Mouse (Mus musculus): ENCODE measurements around the gene Olfr90. TPM values are rescaled to one million over a fixed set of nuclear protein-coding genes. Genes with fewer than 3 reads are reported as not detected.

Gene Olfr90
- polyA plus RNA-seq, 1 experiment from 2014 or later, result not detected

DNA sequence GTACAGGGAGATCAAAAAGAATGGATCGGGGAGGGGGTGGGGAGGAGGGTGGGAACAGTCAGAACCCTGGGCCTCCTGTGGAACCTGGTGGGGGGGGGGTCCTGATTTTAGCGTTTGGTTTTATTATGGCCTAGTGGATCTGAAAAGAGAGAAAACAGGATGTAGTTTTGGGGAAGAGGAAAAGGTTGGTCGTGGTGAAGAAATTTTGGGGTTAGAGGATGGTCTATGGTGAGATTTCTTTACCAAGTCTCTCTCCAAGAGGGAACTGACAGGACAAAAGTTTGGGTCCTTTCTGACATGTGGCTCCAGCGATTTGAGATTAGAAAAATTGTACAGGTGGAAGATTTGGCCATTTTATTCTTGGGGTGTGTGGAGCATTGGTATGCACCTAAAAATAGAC, 36.6 kb downstream of the Olfr90 start:
- Histone ChIP-seq H3K36me3 (peaks cover 28% of the 10 kb centered on the region), H3K4me3 (no peak overlapping the region), H3K9me3 (no peaks in the 10 kb centered on the region), H3K9ac (no peak overlapping the region), H3K27ac (no peak overlapping the region), H3K4me1 (peaks cover 34% of the 10 kb centered on the region), H3K27me3 (peaks cover 4% of the 10 kb centered on the region), H3K4me2 (no peak overlapping the region)
- no peak for ATAC-seq (ENCODE audit: insufficient number of reproducible peaks, low FRiP score, low TSS enrichment, low read depth)
- 54% methylated on average over 4 of the region's 4 CpGs for WGBS

- peaks cover 4% of the 10 kb centered on the region for H3K27me3 ChIP-seq
- H3K36me3 ChIP-seq, result peaks cover 19% of the 10 kb centered on the region; the same call in 1 of the 2 replicates
- H3K4me2 ChIP-seq, result peak overlapping the region; percentile 92
- no peak for ATAC-seq (ENCODE audit: insufficient number of reproducible peaks, low FRiP score, low TSS enrichment, low read depth)
- no peaks in the 10 kb centered on the region for H3K9me3 ChIP-seq
- no peak overlapping the region for H3K27ac ChIP-seq
- peak overlapping the region; percentile 64 for H3K4me3 ChIP-seq
- WGBS, result 8% methylated on average over 16 of the region's 27 CpGs
- peak overlapping the region; percentile 55 for H3K9ac ChIP-seq
- H3K4me1 ChIP-seq, result peaks cover 37% of the 10 kb centered on the region
Measured at GRCm38 (mm10) chr17:37050876-37051275, 37.4 kb downstream of the Olfr90 start.

- peak overlapping the region; percentile 51; the same call in 1 of the 2 replicates for H3K27ac ChIP-seq
- H3K4me1 ChIP-seq, result peaks cover 40% of the 10 kb centered on the region
- H3K9ac ChIP-seq, result peak overlapping the region; percentile 55
- peaks cover 4% of the 10 kb centered on the region for H3K27me3 ChIP-seq
- ATAC-seq (ENCODE audit: insufficient number of reproducible peaks, low FRiP score, low TSS enrichment, low read depth), result 0 out of 2 replicates have a peak, but pooled peaks have one; percentile 25
- no peaks in the 10 kb centered on the region for H3K9me3 ChIP-seq
- peaks cover 14% of the 10 kb centered on the region; the same call in 1 of the 2 replicates for H3K36me3 ChIP-seq
- H3K4me3 ChIP-seq, result peak overlapping the region; percentile 64
- 1% methylated on average over 22 of the region's 22 CpGs for WGBS
- H3K4me2 ChIP-seq, result peak overlapping the region; percentile 92
Measured at GRCm38 (mm10) chr17:37050399-37050798, 37.9 kb downstream of the Olfr90 start.

DNA sequence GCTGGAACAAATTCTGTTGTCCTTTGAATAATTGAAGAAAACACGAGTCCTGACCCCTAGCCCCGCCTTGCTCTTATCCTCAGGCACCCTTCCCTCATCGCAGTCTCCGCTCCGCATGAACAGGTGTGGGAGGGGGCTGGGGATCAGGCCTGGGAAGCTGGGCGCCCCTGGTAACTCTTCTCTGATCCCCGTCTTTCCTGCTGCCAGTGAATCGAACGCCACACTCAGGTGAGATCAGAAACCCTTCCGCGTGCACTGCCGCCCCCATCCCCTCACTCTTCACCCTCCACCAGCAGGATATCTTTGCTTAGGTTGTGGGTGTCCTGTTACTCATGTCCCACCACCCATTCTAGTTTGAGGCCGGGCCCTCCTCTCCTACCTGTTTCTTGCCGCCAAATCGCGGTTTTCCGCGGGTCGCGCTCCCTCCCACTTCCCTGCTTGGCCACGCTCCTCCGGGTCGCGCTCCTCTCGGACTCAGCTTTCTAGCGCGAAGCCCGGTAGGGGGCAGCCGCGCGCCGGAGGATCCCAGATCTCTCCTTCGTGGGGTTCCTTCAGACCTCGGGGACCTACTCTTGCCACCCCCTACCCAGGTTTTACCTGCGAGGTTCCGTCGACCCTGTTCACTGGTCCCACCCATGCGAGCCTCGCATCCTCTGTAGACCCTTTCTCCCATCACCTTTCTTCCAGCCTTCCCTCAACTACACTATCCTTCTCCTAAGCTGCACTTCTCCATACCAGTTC, 38.6 kb downstream of the Olfr90 start:
- H3K4me3 ChIP-seq, result peak overlapping the region; percentile 64
- WGBS, result 3% methylated on average over 39 of the region's 39 CpGs
- peak overlapping the region; percentile 1; the same call in 1 of the 2 replicates for H3K9ac ChIP-seq
- ATAC-seq (ENCODE audit: insufficient number of reproducible peaks, low FRiP score, low TSS enrichment, low read depth), result no peak
- H3K27ac ChIP-seq, result peak overlapping the region; percentile 51; the same call in 1 of the 2 replicates
- H3K4me2 ChIP-seq, result peak overlapping the region; percentile 92
- peaks cover 4% of the 10 kb centered on the region for H3K27me3 ChIP-seq
- H3K9me3 ChIP-seq, result no peaks in the 10 kb centered on the region
- peaks cover 45% of the 10 kb centered on the region for H3K4me1 ChIP-seq
- peaks cover 9% of the 10 kb centered on the region; the same call in 1 of the 2 replicates for H3K36me3 ChIP-seq

- ATAC-seq (ENCODE audit: insufficient number of reproducible peaks, low FRiP score, low TSS enrichment, low read depth), result no peak
- WGBS, result 65% methylated on average over 7 of the region's 7 CpGs
- H3K27me3 ChIP-seq, result peaks cover 4% of the 10 kb centered on the region
Measured at GRCm38 (mm10) chr17:37048383-37048782, 39.9 kb downstream of the Olfr90 start.

DNA sequence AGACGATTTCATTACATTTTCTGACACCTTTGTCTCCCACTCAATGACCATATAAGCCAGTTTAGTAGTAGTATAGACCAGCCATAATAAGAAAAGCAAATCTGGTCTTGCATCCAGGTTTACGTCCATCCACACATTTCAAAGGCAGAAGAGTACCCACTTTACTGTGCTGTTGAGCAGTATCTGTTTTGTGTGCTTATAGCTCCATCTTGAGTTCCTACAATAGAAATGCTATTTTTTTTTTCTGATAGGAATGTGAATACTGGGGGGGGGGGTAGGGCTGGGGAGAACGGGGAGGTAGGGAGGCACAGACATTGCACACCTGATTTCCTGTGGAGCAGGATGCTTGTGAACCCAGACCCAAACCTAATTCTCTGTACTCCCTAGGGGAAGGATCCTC, 40.3 kb downstream of the Olfr90 start:
- 25% methylated on average over 3 of the region's 3 CpGs for WGBS
- no peak overlapping the region for H3K4me3 ChIP-seq
- no peak overlapping the region for H3K9ac ChIP-seq
- H3K4me2 ChIP-seq, result no peak overlapping the region
- H3K36me3 ChIP-seq, result no peaks in the 10 kb centered on the region
- H3K27me3 ChIP-seq, result peaks cover 4% of the 10 kb centered on the region
- H3K4me1 ChIP-seq, result peaks cover 45% of the 10 kb centered on the region
- no peak for ATAC-seq (ENCODE audit: insufficient number of reproducible peaks, low FRiP score, low TSS enrichment, low read depth)
- no peak overlapping the region for H3K27ac ChIP-seq
- no peaks in the 10 kb centered on the region for H3K9me3 ChIP-seq

More at GRCm38 (mm10) chr17:37048383-37048782, 39.9 kb downstream of the Olfr90 start:
- Histone ChIP-seq H3K4me1 (peaks cover 45% of the 10 kb centered on the region), H3K9ac (no peak overlapping the region), H3K27ac (no peak overlapping the region), H3K4me3 (no peak overlapping the region), H3K4me2 (no peak overlapping the region), H3K9me3 (no peaks in the 10 kb centered on the region), H3K36me3 (no peaks in the 10 kb centered on the region)

DNA sequence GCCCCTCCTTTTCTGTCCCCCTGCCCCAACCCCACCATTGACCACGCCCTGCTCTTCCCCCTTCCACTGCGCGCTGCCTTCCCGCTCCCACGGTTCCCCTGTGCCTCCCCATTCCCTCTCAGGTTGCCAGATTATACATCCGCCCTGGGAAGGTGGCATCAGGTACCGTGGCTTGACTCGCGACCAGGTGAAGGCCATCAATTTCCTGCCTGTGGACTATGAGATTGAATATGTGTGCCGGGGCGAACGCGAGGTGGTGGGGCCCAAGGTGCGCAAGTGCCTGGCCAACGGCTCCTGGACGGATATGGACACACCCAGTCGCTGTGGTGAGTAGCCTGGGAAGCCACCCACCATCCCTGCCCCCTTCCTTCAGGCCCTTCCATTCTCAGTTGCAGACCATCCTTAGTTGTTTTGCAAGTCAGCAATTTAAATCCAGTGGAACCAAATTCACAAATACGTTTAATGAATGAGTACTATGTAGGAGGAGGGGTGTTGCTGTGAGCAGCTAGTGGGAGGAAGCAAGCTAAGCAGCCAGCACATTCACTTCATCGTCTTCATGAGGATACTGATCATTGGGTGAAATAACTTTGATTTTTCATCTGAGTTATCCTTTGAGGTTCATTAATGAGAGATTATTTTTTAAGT, 40.8 kb downstream of the Olfr90 start:
- H3K27me3 ChIP-seq, result peaks cover 4% of the 10 kb centered on the region
- no peaks in the 10 kb centered on the region for H3K9me3 ChIP-seq
- H3K9ac ChIP-seq, result no peak overlapping the region
- H3K36me3 ChIP-seq, result no peaks in the 10 kb centered on the region
- H3K4me1 ChIP-seq, result peaks cover 45% of the 10 kb centered on the region
- peak overlapping the region; percentile 94 for H3K4me2 ChIP-seq
- no peak overlapping the region for H3K27ac ChIP-seq
- 20% methylated on average over 19 of the region's 19 CpGs for WGBS
- no peak for ATAC-seq (ENCODE audit: insufficient number of reproducible peaks, low FRiP score, low TSS enrichment, low read depth)
- peak overlapping the region; percentile 80 for H3K4me3 ChIP-seq

DNA sequence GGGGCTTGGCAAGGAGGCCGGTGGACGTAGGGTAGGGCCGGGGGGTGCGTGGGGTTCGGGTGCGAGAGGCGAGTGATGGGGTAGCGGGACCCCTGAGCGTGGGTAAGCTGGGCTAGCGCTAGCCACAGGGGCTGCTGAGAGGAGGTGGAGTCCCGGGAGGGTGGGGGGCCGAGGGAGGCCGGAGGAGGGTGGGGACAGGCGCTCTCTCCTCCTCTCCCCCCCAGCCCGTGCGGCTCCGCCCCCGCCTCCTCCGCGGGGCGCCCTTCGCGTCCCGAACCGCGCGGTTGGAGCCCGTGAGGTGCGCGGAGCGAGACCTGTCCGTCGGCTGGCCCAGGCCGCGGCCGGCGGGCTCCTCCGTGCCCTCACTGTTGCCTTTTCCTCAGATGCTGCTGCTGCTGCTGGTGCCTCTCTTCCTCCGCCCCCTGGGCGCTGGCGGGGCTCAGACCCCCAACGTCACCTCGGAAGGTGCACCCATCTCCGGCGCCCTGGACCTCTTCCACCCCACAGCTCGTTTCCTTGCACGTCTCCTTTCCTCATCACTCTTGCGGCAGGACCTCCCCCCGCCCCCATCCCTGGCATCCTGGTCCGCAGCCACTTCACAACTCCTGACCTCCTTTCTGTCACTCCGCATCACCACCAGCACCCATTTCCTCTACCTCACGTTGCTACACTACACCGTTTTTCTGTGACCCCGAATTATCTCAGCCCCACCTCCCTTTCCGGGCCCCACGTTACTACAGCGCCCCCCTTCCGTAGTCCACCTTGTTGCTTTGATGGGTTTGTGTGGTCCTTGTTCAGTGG, 41.8 kb downstream of the Olfr90 start:
- peaks cover 4% of the 10 kb centered on the region for H3K27me3 ChIP-seq
- ATAC-seq (ENCODE audit: insufficient number of reproducible peaks, low FRiP score, low TSS enrichment, low read depth), result peak; percentile 66
- H3K4me3 ChIP-seq, result peak overlapping the region; percentile 80
- WGBS, result under 1% methylated on average over 41 of the region's 58 CpGs
- H3K9me3 ChIP-seq, result no peaks in the 10 kb centered on the region
- peaks cover 43% of the 10 kb centered on the region for H3K4me1 ChIP-seq
- peak overlapping the region; percentile 82 for H3K9ac ChIP-seq
- no peaks in the 10 kb centered on the region for H3K36me3 ChIP-seq
- peak overlapping the region; percentile 87 for H3K27ac ChIP-seq
- peak overlapping the region; percentile 94 for H3K4me2 ChIP-seq

DNA sequence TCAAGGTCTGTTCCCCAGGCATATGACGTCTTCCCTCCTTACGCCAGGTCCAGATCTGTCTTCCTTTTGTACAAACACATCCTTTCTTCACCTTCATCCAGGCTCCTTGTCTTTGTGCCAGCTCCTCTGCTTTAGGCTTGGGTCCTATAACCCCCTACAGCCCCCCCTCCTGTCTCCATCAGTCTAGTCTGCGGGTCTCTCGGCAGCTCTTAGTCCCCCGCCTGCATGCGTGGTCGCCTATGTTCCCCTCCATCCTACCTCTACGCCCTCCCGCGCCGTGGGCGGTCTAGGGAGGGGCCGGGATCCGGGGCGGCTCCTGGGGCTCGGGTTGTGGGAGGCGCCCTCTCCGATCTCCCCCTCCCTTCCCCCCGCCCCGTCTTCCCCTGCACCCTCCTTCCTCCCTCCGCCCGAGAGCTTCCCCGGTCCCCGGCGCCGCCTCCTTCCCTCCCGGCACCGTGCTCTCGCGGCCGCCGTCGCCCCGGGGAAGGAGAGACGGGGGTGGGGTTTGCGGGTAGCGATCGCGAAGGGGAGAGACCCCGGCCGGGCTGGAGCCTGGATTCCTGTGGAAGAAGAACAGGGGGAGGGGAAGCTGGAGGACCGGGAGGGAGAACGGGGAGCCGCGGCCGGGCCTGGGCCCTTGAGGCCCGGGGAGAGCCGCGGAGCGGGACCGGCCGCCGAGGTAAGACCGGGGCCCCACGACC, 42.5 kb downstream of the Olfr90 start, which contains the start of gene Gabbr1:
Gene Gabbr1 (plus strand): TSS at position 356 of the 701 bp plus-strand sequence.
- Histone ChIP-seq H3K36me3 (no peaks in the 10 kb centered on the region), H3K4me2 (peak within 1 kb of the TSS; percentile 94), H3K27ac (peak within 1 kb of the TSS; percentile 87), H3K9me3 (no peaks in the 10 kb centered on the region), H3K4me1 (peaks cover 36% of the 10 kb centered on the region), H3K4me3 (peak within 1 kb of the TSS; percentile 80), H3K27me3 (peaks cover 4% of the 10 kb centered on the region), H3K9ac (peak within 1 kb of the TSS; percentile 82)
- peak; percentile 87 for ATAC-seq (ENCODE audit: insufficient number of reproducible peaks, low FRiP score, low TSS enrichment, low read depth)
- WGBS, result 1% methylated on average over 44 of the region's 55 CpGs

DNA sequence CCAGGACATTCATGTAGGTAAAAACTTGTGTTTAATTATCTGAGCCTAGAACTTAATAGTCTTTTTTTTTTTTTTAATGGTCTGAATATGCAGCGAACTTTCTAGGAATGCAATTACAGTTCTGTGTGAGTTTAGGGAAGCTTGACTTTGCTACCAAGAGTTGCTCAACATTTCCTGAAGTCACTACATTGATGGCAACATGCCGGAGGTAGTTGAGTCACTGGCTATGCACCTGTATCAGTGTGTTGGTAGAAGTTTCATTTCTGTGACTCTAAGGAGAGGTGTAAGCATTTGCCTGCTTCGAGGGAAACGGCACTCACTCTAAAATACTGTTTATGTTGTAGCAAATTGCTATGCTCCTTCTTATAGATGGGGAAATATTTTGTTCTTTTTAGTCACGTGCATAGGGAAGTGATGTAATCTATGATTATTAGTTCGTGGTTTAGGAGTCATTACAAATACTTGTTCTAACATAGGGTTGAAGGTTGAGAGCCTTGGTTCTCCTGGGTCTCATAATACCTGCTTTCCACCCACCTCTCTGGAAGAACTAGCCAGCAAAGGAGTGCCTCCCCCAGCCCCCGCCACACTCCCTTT, 43.6 kb downstream of the Olfr90 start:
- Histone ChIP-seq H3K4me2 (peak overlapping the region; percentile 94), H3K4me3 (peak overlapping the region; percentile 80; the same call in 1 of the 2 replicates), H3K27ac (peak overlapping the region; percentile 87; the same call in 1 of the 2 replicates), H3K36me3 (no peaks in the 10 kb centered on the region), H3K9me3 (no peaks in the 10 kb centered on the region), H3K27me3 (peaks cover 4% of the 10 kb centered on the region), H3K9ac (no peak overlapping the region), H3K4me1 (peaks cover 27% of the 10 kb centered on the region)
- no peak for ATAC-seq (ENCODE audit: insufficient number of reproducible peaks, low FRiP score, low TSS enrichment, low read depth)
- 57% methylated on average over 7 of the region's 7 CpGs for WGBS

Data from limb, embryonic 15.5 days (tissue).